Mouse (Mus musculus) ES-Bruce4 (cell line): ENCODE measurements around the gene Tnr. TPM values are rescaled to one million over a fixed set of nuclear protein-coding genes. Genes with fewer than 3 reads are reported as not detected.

Experiments
- H3K27ac ChIP-seq: 2 replicates; pipeline ENCODE4 v1.5.1; 2012; ENCODE audit warnings: low read length, inconsistent platforms; ENCODE audit not compliant: insufficient read depth
- H3K27me3 ChIP-seq: 2 replicates; pipeline ENCODE4 v1.6.1; 2012; ENCODE audit warnings: mild to moderate bottlenecking, low read length, inconsistent platforms; ENCODE audit not compliant: control insufficient read depth, poor library complexity, insufficient read depth, severe bottlenecking
- H3K36me3 ChIP-seq: 2 replicates; pipeline ENCODE4 v1.6.1; 2012; ENCODE audit warnings: inconsistent platforms, mild to moderate bottlenecking, low read length, moderate library complexity; ENCODE audit not compliant: control insufficient read depth, poor library complexity, insufficient read depth, severe bottlenecking
- H3K4me1 ChIP-seq: one replicate; pipeline ENCODE4 v1.8.1; 2011; ENCODE audit warnings: low read length; ENCODE audit not compliant: control insufficient read depth, insufficient read depth
- H3K4me3 ChIP-seq: 2 replicates; pipeline ENCODE4 v1.5.1; 2011; ENCODE audit warnings: low read depth, mild to moderate bottlenecking, low read length
- H3K9ac ChIP-seq: 2 replicates; pipeline ENCODE4 v1.6.1; 2012; ENCODE audit warnings: low read depth, mild to moderate bottlenecking, inconsistent platforms; ENCODE audit not compliant: poor library complexity, severe bottlenecking
- H3K9me3 ChIP-seq: replicated peaks from 2 replicates; pipeline ENCODE4 v1.6.1; 2012; ENCODE audit warnings: mild to moderate bottlenecking, low read length, inconsistent platforms; ENCODE audit not compliant: control insufficient read depth, poor library complexity, insufficient read depth, severe bottlenecking
- CTCF ChIP-seq: IDR thresholded peaks from one replicate; pipeline ENCODE4 v1.8.1; 2011; ENCODE audit warnings: low read depth, low read length
- EP300 ChIP-seq: IDR thresholded peaks from 2 replicates; pipeline ENCODE4 v1.6.1; 2011; ENCODE audit warnings: low read depth, low read length; ENCODE audit not compliant: insufficient read depth
- POLR2A ChIP-seq: IDR thresholded peaks from one replicate; pipeline ENCODE4 v1.8.1; 2011; ENCODE audit warnings: low read length; ENCODE audit not compliant: insufficient read depth
- polyA plus RNA-seq: library from polyadenylated mRNA; stranded (reverse); fragments of >200 nt; gene quantifications from 2 replicates; pipeline ENCODE4 v1.2.4, GENCODE M21; 2011; ENCODE audit warnings: low read depth; ENCODE audit not compliant: missing spikeins, insufficient read depth, insufficient read length

Tnr gene
- polyA plus RNA-seq, 1 experiment: not detected

DNA sequence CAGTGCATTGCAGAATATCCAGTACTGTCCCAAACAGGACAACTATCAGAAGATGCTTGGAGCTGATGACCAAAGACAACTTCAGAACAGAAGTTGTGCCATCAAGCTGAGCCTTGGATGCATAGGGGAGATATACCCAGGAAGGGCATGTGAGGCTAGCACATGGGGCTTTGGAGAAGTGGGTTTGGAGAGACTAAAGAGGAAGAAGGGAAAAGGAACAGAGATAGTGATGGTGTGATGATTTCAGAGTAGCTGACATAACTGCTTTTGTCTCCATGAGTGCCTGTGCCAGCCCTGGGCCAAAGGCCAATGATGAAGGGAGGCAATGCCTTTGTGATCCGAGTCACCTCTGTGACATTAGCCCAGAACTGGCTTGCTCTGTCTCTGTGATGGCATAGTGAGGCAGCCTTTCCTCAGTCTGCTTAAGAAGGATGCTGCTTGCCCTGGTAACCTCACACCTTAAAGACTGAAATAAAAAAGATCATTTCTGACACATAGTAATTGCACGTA, 220.2 kb downstream of the Tnr start:
- Histone ChIP-seq H3K9ac (no peak overlapping the region), H3K9me3 (no peaks in the 10 kb centered on the region), H3K4me1 (no peaks in the 10 kb centered on the region), H3K4me3 (no peak overlapping the region), H3K27me3 (no peaks in the 10 kb centered on the region), H3K27ac (no peak overlapping the region), H3K36me3 (no peaks in the 10 kb centered on the region)
- no peak for TF ChIP-seq CTCF
- no peak for TF ChIP-seq POLR2A
- no peak for TF ChIP-seq EP300

DNA sequence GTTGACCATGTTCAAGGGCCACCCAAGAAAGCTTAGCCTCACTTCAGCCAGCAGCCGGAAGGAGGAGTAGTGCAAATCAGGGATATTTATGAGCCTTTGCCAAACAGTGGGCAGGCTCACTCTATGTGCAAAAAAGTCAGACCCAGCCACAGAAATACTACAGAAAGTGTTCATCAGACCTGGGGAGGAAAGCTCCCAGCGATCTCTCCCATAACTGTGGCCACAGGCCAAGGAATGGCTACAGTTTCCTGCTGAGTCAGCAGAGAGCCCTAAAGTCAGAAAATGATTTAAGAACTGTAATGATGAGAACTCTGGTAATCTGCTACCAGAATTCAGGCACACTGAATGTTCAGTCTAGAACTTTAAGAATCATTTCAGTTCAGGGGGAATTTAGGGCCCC, 221.7 kb downstream of the Tnr start:
- no peak for TF ChIP-seq CTCF
- no peak for TF ChIP-seq POLR2A
- no peak for TF ChIP-seq EP300
- no peaks in the 10 kb centered on the region for H3K27me3 ChIP-seq
- no peak overlapping the region for H3K4me3 ChIP-seq
- H3K27ac ChIP-seq: no peak overlapping the region
- no peaks in the 10 kb centered on the region for H3K4me1 ChIP-seq
- H3K9me3 ChIP-seq: no peaks in the 10 kb centered on the region
- no peak overlapping the region for H3K9ac ChIP-seq
- no peaks in the 10 kb centered on the region for H3K36me3 ChIP-seq

DNA sequence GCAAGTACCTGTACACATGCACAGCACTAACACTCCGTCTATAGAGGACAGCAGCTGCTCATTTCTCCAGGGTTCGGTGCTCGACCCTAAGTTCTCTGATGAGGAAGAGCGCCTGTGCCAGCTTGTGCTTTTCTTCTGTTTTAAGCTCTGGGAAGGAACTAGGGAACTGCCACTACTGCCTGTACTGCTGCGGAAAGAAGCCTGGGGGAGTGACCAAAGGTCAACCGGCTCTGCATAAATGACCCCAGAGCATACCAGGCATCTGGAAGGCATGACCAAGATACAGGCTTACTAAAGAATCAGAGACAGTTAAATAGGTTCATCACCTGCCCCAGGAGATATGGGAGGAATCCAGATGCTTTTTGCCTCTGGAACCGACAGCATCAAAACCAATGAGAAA, 224.4 kb downstream of the Tnr start:
- TF ChIP-seq CTCF (no peak), EP300 (no peak), POLR2A (no peak)
- Histone ChIP-seq H3K4me3 (no peak overlapping the region), H3K27me3 (no peaks in the 10 kb centered on the region), H3K27ac (no peak overlapping the region), H3K4me1 (no peaks in the 10 kb centered on the region), H3K36me3 (no peaks in the 10 kb centered on the region), H3K9ac (no peak overlapping the region), H3K9me3 (no peaks in the 10 kb centered on the region)

DNA sequence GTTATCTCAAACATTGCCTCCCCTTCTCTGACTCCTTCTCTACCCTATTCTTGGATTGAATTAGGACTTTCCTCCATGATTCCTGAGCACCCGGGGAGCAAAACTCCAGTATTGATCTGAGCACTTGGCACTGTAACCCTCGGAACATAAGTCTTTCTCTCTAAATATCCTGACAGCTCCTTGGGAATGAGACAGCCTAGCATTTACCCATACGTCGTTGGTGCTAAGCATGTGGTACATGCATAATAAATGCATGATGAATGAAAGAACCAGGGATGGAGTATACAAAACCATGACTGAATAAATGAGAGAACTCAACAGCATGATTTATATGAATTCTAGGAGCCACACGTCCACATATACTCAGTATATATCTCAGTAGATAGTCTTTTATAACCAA, 226.8 kb downstream of the Tnr start:
- H3K27me3 ChIP-seq: no peaks in the 10 kb centered on the region
- H3K9ac ChIP-seq: no peak overlapping the region
- H3K36me3 ChIP-seq: no peaks in the 10 kb centered on the region
- H3K9me3 ChIP-seq: no peaks in the 10 kb centered on the region
- TF ChIP-seq EP300 (no peak), POLR2A (no peak), CTCF (no peak)
- no peak overlapping the region for H3K4me3 ChIP-seq
- H3K4me1 ChIP-seq: no peaks in the 10 kb centered on the region
- no peak overlapping the region for H3K27ac ChIP-seq

DNA sequence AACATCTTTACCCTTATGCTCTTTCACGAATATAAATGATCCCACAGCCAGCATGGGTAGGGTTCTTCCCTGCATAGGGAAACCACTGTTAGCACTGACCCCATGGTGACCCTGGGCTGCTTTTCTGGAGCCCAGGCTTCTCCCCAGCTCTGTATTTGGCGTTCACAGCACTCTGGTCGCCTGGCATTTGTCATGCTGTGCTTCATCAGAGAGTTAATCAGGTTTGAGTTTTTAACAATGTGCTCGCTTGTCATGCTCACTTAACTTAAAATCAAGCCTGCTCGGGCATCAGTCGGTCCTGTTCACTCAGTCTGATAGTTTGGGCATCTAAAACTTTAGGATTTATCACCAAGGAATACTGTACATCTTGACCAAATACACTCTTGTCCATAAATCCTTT, 227.3 kb downstream of the Tnr start:
- Histone ChIP-seq H3K27me3 (no peaks in the 10 kb centered on the region), H3K4me1 (no peaks in the 10 kb centered on the region), H3K9me3 (no peaks in the 10 kb centered on the region), H3K4me3 (no peak overlapping the region), H3K27ac (no peak overlapping the region), H3K9ac (no peak overlapping the region), H3K36me3 (no peaks in the 10 kb centered on the region)
- TF ChIP-seq EP300 (no peak), CTCF (no peak), POLR2A (no peak)

DNA sequence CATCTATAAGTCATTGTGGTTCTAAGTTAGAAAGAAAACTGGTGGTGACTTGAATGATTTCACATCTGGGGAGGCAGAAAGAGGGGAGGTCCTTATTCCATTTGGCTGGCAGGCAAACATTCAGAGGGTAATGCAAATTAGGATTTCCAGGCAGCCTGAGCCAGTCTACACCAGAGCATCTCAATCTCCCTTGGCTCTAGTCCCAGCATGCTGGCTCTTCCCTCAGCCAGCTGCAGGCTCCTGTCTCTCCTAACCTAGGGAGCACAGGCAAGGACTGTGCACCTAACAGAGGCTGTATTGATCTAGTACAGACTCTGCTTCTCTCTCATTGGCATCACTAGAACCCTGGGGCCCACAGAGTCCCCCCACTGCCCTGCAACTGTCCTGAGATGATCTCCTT, 237.4 kb downstream of the Tnr start:
- Histone ChIP-seq H3K36me3 (no peaks in the 10 kb centered on the region), H3K27me3 (no peaks in the 10 kb centered on the region), H3K9ac (no peak overlapping the region), H3K4me3 (no peak overlapping the region), H3K4me1 (no peaks in the 10 kb centered on the region), H3K9me3 (no peaks in the 10 kb centered on the region), H3K27ac (no peak overlapping the region)
- TF ChIP-seq EP300 (no peak), POLR2A (no peak), CTCF (no peak)

DNA sequence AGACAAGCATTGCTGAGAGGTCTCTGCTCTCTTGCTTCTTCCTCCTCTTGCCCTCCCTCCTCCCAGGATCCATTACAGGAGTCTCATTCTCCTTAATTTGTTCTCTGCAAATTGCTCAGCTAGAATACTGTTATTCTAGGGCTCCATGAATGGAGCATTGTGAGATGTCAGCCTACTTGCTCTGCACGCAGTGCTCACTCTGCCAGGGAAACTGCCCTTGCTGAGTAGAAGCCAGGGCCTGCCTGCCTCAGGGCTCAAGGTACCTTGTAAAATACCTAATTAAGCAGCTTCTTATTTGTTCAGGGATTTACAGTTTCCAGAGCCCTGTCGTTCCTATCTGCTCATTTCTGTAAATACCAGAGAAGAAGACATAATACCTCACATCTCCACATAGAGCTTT, 240.3 kb downstream of the Tnr start:
- H3K9me3 ChIP-seq: no peaks in the 10 kb centered on the region
- no peak overlapping the region for H3K27ac ChIP-seq
- H3K9ac ChIP-seq: no peak overlapping the region
- no peaks in the 10 kb centered on the region for H3K27me3 ChIP-seq
- H3K4me1 ChIP-seq: no peaks in the 10 kb centered on the region
- no peaks in the 10 kb centered on the region for H3K36me3 ChIP-seq
- TF ChIP-seq POLR2A: no peak
- TF ChIP-seq CTCF: no peak
- TF ChIP-seq EP300: no peak
- H3K4me3 ChIP-seq: no peak overlapping the region
